Mouse (Mus musculus) MEL (cell line): ENCODE measurements around the gene Cnn2.

Experiments used
- CHD2 ChIP-seq: IDR thresholded peaks from 2 replicates; pipeline ENCODE4 v1.6.1; 2011; ENCODE audit warnings: low read length, improper control_type of control experiment
- MAX ChIP-seq: IDR thresholded peaks from 2 replicates; pipeline ENCODE4 v1.6.1; 2011; ENCODE audit warnings: low read length, improper control_type of control experiment

GRCm38 (mm10) chr10:80027681-80028520 is 39.5 kb downstream of the Cnn2 start:
- no peak for TF ChIP-seq CHD2
- TF ChIP-seq MAX, result no peak
